Mouse (Mus musculus): ENCODE data around the gene Pax3. TPM values are rescaled to one million over a fixed set of nuclear protein-coding genes. Genes with fewer than 3 reads are reported as not detected.

Gene Pax3
- polyA plus RNA-seq, 1 experiment from 2014 or later, result 23.6 TPM

Other genes starting within 250 kb of the Pax3 start
- 1.0 and 1.5 TPM in 2 replicates for gene Sgpp2, start 113.2 kb upstream of the Pax3 start, polyA plus RNA-seq (2014; fragmentation: Nextera tagmentation; extraction: Ambion mirVana)